Mouse (Mus musculus) limb, embryonic 12.5 days (tissue): Measurements from ENCODE around the gene 2010111I01Rik. TPM values are rescaled to one million over a fixed set of nuclear protein-coding genes. Genes with fewer than 3 reads are reported as not detected.

Source experiments
- ATAC-seq: fragments of 200-750 bp; cut with Nextera tagmentation; 2 replicates; pipeline ENCODE4 v1.8.0; 2017; ENCODE audit warnings: low read depth, moderate TSS enrichment; ENCODE audit not compliant: insufficient number of reproducible peaks, insufficient read depth, low FRiP score, low TSS enrichment
- H3K27ac ChIP-seq: fragments of 300-500 bp; sonication (generic); 2 replicates; pipeline ENCODE4 v1.5.1; 2016; ENCODE audit warnings: mild to moderate bottlenecking, moderate library complexity
- H3K27me3 ChIP-seq: fragments of 300-500 bp; sonication (generic); 2 replicates; pipeline ENCODE4 v1.6.1; 2016; ENCODE audit warnings: mild to moderate bottlenecking, moderate library complexity
- H3K36me3 ChIP-seq: fragments of 300-500 bp; sonication (generic); 2 replicates; pipeline ENCODE4 v1.6.1; 2016; ENCODE audit warnings: mild to moderate bottlenecking, moderate library complexity
- H3K4me1 ChIP-seq: fragments of 300-500 bp; sonication (generic); replicated peaks from 2 replicates; pipeline ENCODE4 v1.6.1; 2016
- H3K4me2 ChIP-seq: fragments of 300-500 bp; sonication (generic); 2 replicates; pipeline ENCODE4 v1.6.1; 2016; ENCODE audit warnings: mild to moderate bottlenecking, moderate library complexity
- H3K4me3 ChIP-seq: fragments of 300-500 bp; sonication (generic); replicated peaks from 2 replicates; pipeline ENCODE4 v1.5.1; 2016; ENCODE audit warnings: mild to moderate bottlenecking
- H3K9ac ChIP-seq: fragments of 300-500 bp; sonication (generic); replicated peaks from 2 replicates; pipeline ENCODE4 v1.6.1; 2016; ENCODE audit warnings: mild to moderate bottlenecking, moderate library complexity
- H3K9me3 ChIP-seq: fragments of 300-500 bp; sonication (generic); 2 replicates; pipeline ENCODE4 v1.6.1; 2016; ENCODE audit warnings: mild to moderate bottlenecking, moderate library complexity
- WGBS: fragments of 180-500 bp; shearing (Covaris S2); methylation state at CpG from one replicate; pipeline ENCODE4 v1.1.7; 2016; 5-methylcytosine and 5-hydroxymethylcytosine counted together
- polyA plus RNA-seq: library from polyadenylated mRNA; unstranded; fragments of >200 nt; fragmentation: Nextera tagmentation; extraction: Ambion mirVana; gene quantifications from 2 replicates; pipeline ENCODE4 v1.2.1, GENCODE M21; 2016

Gene 2010111I01Rik
- polyA plus RNA-seq, 1 experiment from 2014 or later: 207 TPM

- no peak overlapping the region for H3K4me2 ChIP-seq
- H3K4me3 ChIP-seq: no peak overlapping the region
- peaks cover 8% of the 10 kb centered on the region for H3K4me1 ChIP-seq
- H3K27ac ChIP-seq: peak overlapping the region; percentile 35; the same call in 1 of the 2 replicates
- no peaks in the 10 kb centered on the region for H3K36me3 ChIP-seq
- no peaks in the 10 kb centered on the region for H3K27me3 ChIP-seq
- no peak for ATAC-seq
- no peaks in the 10 kb centered on the region for H3K9me3 ChIP-seq
- 73% methylated on average over 5 of the region's 5 CpGs for WGBS
- H3K9ac ChIP-seq: no peak overlapping the region
These were observed 67.7 kb downstream of the 2010111I01Rik start for GRCm38 (mm10) chr13:63032304-63032830.

- H3K27me3 ChIP-seq: no peaks in the 10 kb centered on the region
- H3K9ac ChIP-seq: no peak overlapping the region
- no peak overlapping the region for H3K4me2 ChIP-seq
- peaks cover 8% of the 10 kb centered on the region for H3K4me1 ChIP-seq
- H3K9me3 ChIP-seq: no peaks in the 10 kb centered on the region
- H3K36me3 ChIP-seq: no peaks in the 10 kb centered on the region
- no peak overlapping the region for H3K4me3 ChIP-seq
- ATAC-seq: no peak
- H3K27ac ChIP-seq: 0 out of 2 replicates have a peak overlapping the region, but pooled peaks have one; percentile 41
- 79% methylated on average over 8 of the region's 8 CpGs for WGBS
These were observed 68.3 kb downstream of the 2010111I01Rik start for GRCm38 (mm10) chr13:63032958-63033357.

DNA sequence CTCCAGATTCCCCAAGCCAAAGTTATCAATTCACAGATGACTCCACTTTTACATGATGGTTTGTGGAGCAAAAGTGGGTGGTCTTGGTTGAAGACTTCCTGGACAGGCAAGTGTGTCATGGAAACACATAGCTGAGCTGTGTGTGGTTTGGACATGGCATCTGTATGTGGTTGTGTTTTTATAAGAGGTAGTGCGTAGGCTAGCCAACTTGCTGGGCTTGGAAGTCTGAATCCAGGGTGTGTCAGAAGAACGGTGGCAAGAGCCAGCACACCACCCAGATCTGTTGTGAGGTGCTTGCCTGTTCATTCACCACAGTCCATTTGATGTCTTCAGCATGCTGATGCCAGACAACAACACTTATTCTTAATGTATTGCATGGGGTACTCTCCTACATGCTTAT, 68.7 kb downstream of the 2010111I01Rik start:
- no peak for ATAC-seq
- Histone ChIP-seq H3K36me3 (no peaks in the 10 kb centered on the region), H3K9ac (no peak overlapping the region), H3K27ac (0 out of 2 replicates have a peak overlapping the region, but pooled peaks have one; percentile 41), H3K27me3 (no peaks in the 10 kb centered on the region), H3K4me3 (no peak overlapping the region), H3K4me2 (no peak overlapping the region), H3K9me3 (no peaks in the 10 kb centered on the region), H3K4me1 (peaks cover 8% of the 10 kb centered on the region)
- 91% methylated on average over 2 of the region's 2 CpGs for WGBS

DNA sequence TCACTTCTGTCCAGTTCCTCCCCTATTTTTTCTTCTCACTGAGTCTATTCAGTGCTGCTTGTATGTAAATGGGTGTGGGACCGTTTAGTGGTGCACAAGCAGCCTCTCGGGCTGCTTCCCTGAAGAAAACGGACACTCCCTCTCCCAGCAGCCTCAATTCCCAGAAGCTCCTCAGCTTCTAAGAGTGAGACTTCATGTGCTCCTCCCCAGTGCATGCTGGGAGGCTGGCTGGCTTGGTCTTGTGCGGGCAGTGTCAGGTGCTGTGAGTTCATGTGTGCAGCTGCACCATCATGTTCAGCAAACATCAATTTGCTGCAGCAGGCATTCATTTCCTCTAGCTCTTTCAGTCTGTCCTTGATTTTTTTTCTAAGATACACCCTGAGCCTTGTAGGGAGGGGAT, 70.0 kb downstream of the 2010111I01Rik start:
- no peak overlapping the region for H3K9ac ChIP-seq
- no peak for ATAC-seq
- no peaks in the 10 kb centered on the region for H3K36me3 ChIP-seq
- H3K27ac ChIP-seq: no peak overlapping the region
- H3K4me1 ChIP-seq: peaks cover 12% of the 10 kb centered on the region
- H3K9me3 ChIP-seq: no peaks in the 10 kb centered on the region
- no peak overlapping the region for H3K4me2 ChIP-seq
- no peaks in the 10 kb centered on the region for H3K27me3 ChIP-seq
- no peak overlapping the region for H3K4me3 ChIP-seq
- WGBS: 62% methylated on average over 4 of the region's 4 CpGs

DNA sequence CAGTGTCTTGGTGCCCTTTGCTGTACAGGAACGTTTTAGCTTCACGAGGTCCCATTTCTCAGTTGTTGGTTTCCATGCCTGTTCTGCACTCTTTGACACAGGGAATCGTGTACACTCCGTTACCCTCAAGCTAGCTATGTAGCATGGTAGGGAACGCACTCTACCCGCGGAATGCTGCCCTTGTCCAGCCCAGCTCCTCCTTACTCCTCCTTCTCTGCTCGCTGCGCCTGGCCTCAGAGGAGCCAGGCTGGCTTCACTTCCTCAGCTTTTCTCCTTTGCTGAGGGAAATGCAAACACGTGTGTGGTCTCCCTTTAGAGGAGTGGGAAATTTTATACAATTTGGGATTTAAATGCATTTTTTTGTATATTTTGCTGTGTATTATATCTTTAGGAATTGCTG, 73.2 kb downstream of the 2010111I01Rik start:
- H3K27ac ChIP-seq: no peak overlapping the region

GRCm38 (mm10) chr13:63038415-63038814, 73.7 kb downstream of the 2010111I01Rik start:
- no peak for ATAC-seq
- H3K27me3 ChIP-seq: no peaks in the 10 kb centered on the region
- H3K9me3 ChIP-seq: no peaks in the 10 kb centered on the region
- no peak overlapping the region for H3K9ac ChIP-seq
- peaks cover 8% of the 10 kb centered on the region for H3K4me1 ChIP-seq
- H3K4me2 ChIP-seq: no peak overlapping the region
- no peaks in the 10 kb centered on the region for H3K36me3 ChIP-seq
- no peak overlapping the region for H3K4me3 ChIP-seq
- H3K27ac ChIP-seq: no peak overlapping the region
- WGBS: 88% methylated on average over 2 of the region's 2 CpGs

More for the DNA sequence above, 73.2 kb downstream of the 2010111I01Rik start:
- Histone ChIP-seq H3K36me3 (no peaks in the 10 kb centered on the region), H3K9me3 (no peaks in the 10 kb centered on the region), H3K4me3 (no peak overlapping the region), H3K4me1 (peaks cover 13% of the 10 kb centered on the region), H3K4me2 (no peak overlapping the region), H3K9ac (no peak overlapping the region), H3K27me3 (no peaks in the 10 kb centered on the region)
- ATAC-seq: no peak
- WGBS: 42% methylated on average over 10 of the region's 10 CpGs

- H3K4me3 ChIP-seq: no peak overlapping the region
- WGBS: 64% methylated on average over 1 of the region's 1 CpGs
- no peaks in the 10 kb centered on the region for H3K36me3 ChIP-seq
- no peak overlapping the region for H3K9ac ChIP-seq
- ATAC-seq: no peak
- H3K27me3 ChIP-seq: no peaks in the 10 kb centered on the region
- peaks cover 10% of the 10 kb centered on the region for H3K4me1 ChIP-seq
- H3K4me2 ChIP-seq: no peak overlapping the region
- H3K9me3 ChIP-seq: no peaks in the 10 kb centered on the region
- H3K27ac ChIP-seq: no peak overlapping the region
These were observed 74.2 kb downstream of the 2010111I01Rik start for GRCm38 (mm10) chr13:63038871-63039270.

- no peak overlapping the region for H3K9ac ChIP-seq
- no peak for ATAC-seq
- no peaks in the 10 kb centered on the region for H3K27me3 ChIP-seq
- WGBS: 35% methylated on average over 6 of the region's 6 CpGs
- no peaks in the 10 kb centered on the region for H3K9me3 ChIP-seq
- H3K4me1 ChIP-seq: peaks cover 14% of the 10 kb centered on the region
- H3K4me2 ChIP-seq: no peak overlapping the region
- no peak overlapping the region for H3K4me3 ChIP-seq
- no peak overlapping the region for H3K27ac ChIP-seq
- no peaks in the 10 kb centered on the region for H3K36me3 ChIP-seq
These were observed 74.6 kb downstream of the 2010111I01Rik start for GRCm38 (mm10) chr13:63039326-63039725.

DNA sequence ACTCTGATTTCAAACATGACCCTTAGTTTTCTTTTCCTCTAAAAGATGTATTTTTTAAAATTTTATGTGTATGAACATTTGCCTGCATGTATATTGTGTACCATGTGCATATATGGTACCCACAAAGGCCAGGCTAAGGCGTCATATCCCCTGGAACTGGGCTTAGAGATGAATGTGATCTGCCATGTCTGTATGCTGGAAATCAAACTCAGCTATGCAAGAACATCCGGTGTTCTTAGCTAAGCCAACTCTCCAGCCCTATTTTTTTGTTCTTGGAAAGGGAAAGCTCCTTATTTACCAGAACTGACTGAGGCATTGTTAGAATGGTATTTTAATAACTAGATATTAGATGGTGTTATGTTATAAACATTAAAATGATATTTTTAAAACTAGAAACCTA, 75.2 kb downstream of the 2010111I01Rik start:
- Histone ChIP-seq H3K4me3 (no peak overlapping the region), H3K27me3 (no peaks in the 10 kb centered on the region), H3K36me3 (no peaks in the 10 kb centered on the region), H3K9ac (no peak overlapping the region), H3K4me2 (no peak overlapping the region), H3K9me3 (no peaks in the 10 kb centered on the region), H3K4me1 (peaks cover 20% of the 10 kb centered on the region), H3K27ac (no peak overlapping the region)
- 82% methylated on average over 2 of the region's 2 CpGs for WGBS
- no peak for ATAC-seq

DNA sequence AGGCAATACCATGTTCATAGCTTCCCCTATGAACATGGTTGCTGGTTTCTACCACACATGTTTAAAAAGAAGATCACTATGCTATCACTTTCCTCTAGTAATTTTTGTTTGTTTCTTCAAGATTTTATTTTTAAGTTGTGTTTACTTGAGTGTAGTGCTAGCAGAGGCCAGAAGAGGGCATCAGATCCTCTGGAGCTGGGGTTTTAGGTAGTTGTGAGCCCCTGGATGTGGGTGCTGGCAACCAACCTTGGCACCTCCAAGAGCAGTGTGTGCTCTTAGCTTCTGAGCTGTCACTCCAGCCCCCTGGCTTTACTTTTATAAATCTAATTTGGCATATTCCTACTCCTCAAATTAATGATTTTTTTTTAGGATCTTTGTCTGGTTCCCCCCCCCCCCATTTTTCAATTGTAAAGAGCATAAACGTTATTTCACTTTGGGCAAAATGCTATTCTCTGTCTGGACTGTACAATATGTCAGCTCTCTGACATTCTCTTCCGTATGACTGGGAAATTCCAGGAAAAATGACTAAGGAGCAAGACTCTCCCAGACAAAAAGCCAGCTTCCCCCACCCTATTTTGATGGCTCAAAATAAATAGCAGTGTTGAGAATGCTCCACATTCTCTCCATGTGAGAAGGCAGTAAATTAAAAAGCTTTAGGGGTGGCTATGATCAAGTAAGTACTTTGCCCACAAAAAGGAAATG, 81.0 kb downstream of the 2010111I01Rik start:
- Histone ChIP-seq H3K4me3 (no peak overlapping the region), H3K27me3 (no peaks in the 10 kb centered on the region), H3K4me2 (no peak overlapping the region), H3K36me3 (no peaks in the 10 kb centered on the region), H3K9ac (no peak overlapping the region), H3K4me1 (peaks cover 32% of the 10 kb centered on the region), H3K27ac (0 out of 2 replicates have a peak overlapping the region, but pooled peaks have one; percentile 19), H3K9me3 (no peaks in the 10 kb centered on the region)
- ATAC-seq: no peak
- WGBS: 83% methylated on average over 2 of the region's 2 CpGs

DNA sequence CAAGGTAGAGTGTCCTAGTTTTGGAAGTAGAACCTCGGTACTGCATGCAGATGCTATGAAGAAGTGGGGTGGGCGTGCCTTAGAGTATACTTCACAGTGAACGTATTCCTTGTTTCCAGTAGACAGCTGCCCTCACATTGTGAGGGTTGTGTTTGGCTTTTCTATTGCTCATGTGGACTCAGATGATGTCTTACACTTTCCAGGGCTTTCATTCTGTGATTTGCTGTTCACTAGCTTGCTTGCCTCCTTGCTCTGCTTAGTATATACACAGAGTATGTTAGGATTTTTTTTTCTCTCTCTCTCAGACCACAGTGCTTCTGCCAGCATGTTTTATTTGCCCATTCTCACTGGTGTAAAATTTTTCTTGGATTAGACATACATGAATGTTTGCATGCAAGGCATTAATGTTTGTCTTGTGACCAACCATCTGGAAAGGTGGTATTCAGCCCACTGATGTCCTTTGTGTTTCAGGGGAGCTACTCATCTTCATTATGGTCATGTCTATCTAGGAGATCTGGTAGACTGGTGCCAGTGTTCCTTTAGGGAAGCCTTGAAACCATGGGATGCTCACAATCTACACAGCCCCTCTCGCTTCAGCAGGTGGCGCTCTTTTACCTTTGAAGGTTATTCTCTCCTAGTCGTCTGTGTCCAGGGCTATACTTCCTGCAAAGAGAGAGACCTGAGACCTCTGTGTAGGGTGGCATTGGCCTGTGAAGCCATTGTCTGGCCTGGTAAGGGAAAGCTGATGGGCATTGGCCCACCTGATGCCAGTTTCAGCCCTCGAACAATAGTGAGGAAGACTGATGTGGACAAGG, 81.7 kb downstream of the 2010111I01Rik start:
- peak; percentile 69 for ATAC-seq
- Histone ChIP-seq H3K9ac (no peak overlapping the region), H3K27me3 (no peaks in the 10 kb centered on the region), H3K4me1 (peaks cover 32% of the 10 kb centered on the region), H3K4me3 (no peak overlapping the region), H3K36me3 (no peaks in the 10 kb centered on the region), H3K9me3 (no peaks in the 10 kb centered on the region), H3K27ac (0 out of 2 replicates have a peak overlapping the region, but pooled peaks have one; percentile 19), H3K4me2 (no peak overlapping the region)
- 48% methylated on average over 7 of the region's 7 CpGs for WGBS
